Comparison of ENCODE assay signal across 12 mouse cellular contexts in the genomic region with DNA sequence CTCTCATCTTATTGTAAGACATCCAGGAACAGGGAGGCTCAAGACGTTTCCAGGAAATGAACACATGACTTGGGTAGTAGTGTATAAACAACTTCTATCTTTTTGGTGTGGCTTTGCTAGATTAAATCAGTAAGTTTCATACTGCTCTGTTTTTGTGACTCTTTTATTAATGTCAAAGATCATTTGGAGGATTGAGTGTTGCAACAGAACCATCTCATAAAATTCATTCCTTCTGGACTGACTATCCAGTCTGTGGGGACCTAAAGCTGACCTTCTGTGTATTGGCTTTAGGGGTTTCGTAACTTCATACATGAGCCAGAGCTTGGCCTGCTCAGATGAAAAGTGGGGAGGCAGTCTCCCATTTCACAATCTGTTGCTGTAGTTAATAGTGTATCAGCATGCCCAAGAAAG. TPM values are rescaled to one million over a fixed set of nuclear protein-coding genes. Genes with fewer than 3 reads are reported as not detected.
DNase-seq lines count a peak whose midpoint lies in the region; ATAC-seq and TF ChIP-seq lines count a peak whose summit lies in the region.
"Had no signal": no experiment of that assay in that cellular context is flagged by ENCODE, and none has a peak within 500 bp of the region (broad histone marks: within the 10 kb centered on the region; RNA-seq: fewer than 3 reads in every experiment).

No protein-coding gene starts in this region.

- no peaks in the 10 kb centered on the region for H3K27me3 ChIP-seq in liver, adult 2 months (ENCODE audit: control insufficient read depth, insufficient read depth, low read length)
- H3K27me3 ChIP-seq in liver, embryonic 12.5 days (replicated peaks), result no peaks in the 10 kb centered on the region
- H3K27me3 ChIP-seq: embryonic facial prominence, embryonic 15.5 days; kidney, embryonic 15.5 days had no signal

- H3K27ac ChIP-seq in liver, adult 2 months (replicated peaks; ENCODE audit: insufficient read depth, low read depth, low read length), result peak overlapping the region; percentile 63
- no peak overlapping the region for H3K27ac ChIP-seq in liver, embryonic 12.5 days
- H3K27ac ChIP-seq: embryonic facial prominence, embryonic 15.5 days; hindbrain, embryonic 10.5 days; kidney, embryonic 15.5 days had no signal

- H3K36me3 ChIP-seq in liver, adult 2 months (ENCODE audit: control insufficient read depth, insufficient read depth, low read length), result peaks cover 43% of the 10 kb centered on the region
- peaks cover 70% of the 10 kb centered on the region for H3K36me3 ChIP-seq in liver, embryonic 12.5 days

- intact Hi-C loops in gastrocnemius, postnatal 14 days (cut with DNase I; ENCODE audit: low total_unique reads), result no loop called here

- no peak for TF ChIP-seq POLR2A in liver, adult 2 months (IDR thresholded peaks at IDR 0.05; ENCODE audit: extremely low read depth, insufficient read depth, low read length)

- peaks cover 26% of the 10 kb centered on the region for H3K4me1 ChIP-seq in liver, adult 2 months (ENCODE audit: control insufficient read depth, insufficient read depth, low read length)
- H3K4me1 ChIP-seq in liver, embryonic 12.5 days, result no peaks in the 10 kb centered on the region
- H3K4me1 ChIP-seq: embryonic facial prominence, embryonic 15.5 days; hindbrain, embryonic 10.5 days; kidney, embryonic 15.5 days had no signal

- no peaks in the 10 kb centered on the region for H3K9me3 ChIP-seq in liver, embryonic 12.5 days (replicated peaks)
- H3K9me3 ChIP-seq: embryonic facial prominence, embryonic 15.5 days; hindbrain, embryonic 10.5 days; kidney, embryonic 15.5 days had no signal

- 15% methylated on average over 2 of the region's 2 CpGs for WGBS in liver, adult 2 months
- 83% methylated on average over 2 of the region's 2 CpGs for WGBS in liver, embryonic 12.5 days (ENCODE audit: insufficient replicate concordance)

- no peak overlapping the region for H3K9ac ChIP-seq in liver, adult 2 months (ENCODE audit: low read depth, low read length)
- no peak overlapping the region for H3K9ac ChIP-seq in liver, embryonic 12.5 days
- H3K9ac ChIP-seq: embryonic facial prominence, embryonic 15.5 days; kidney, embryonic 15.5 days had no signal

- H3K4me3 ChIP-seq in liver, adult 2 months (ENCODE audit: insufficient read depth, low read depth, low read length), result no peak overlapping the region
- H3K4me3 ChIP-seq in liver, embryonic 12.5 days, result no peak overlapping the region
- H3K4me3 ChIP-seq: embryonic facial prominence, embryonic 15.5 days; hindbrain, embryonic 10.5 days; kidney, embryonic 15.5 days had no signal

- no peak for ATAC-seq in liver, embryonic 12.5 days
- ATAC-seq in CD4-positive, CD25-positive, alpha-beta regulatory T cell, adult 4 months, result peak; percentile 90

- no peaks in the 10 kb centered on the region for H3K79me2 ChIP-seq in liver, adult 2 months (ENCODE audit: control insufficient read depth, insufficient read depth, low read length)

- H3K4me2 ChIP-seq in liver, embryonic 12.5 days, result no peak overlapping the region
- H3K4me2 ChIP-seq: embryonic facial prominence, embryonic 15.5 days; kidney, embryonic 15.5 days had no signal

- peak; percentile 51 for DNase-seq in gastrocnemius, adult 18-20 months (ENCODE audit: low spot score)
- no peak for DNase-seq in gastrocnemius, postnatal 14 days
- peak; percentile 99 for DNase-seq in liver, adult 2 months (ENCODE audit: extremely low read depth, low read depth, low spot score)
- DNase-seq in induced T-regulatory cell, adult 2 months (ENCODE audit: low read depth), result peak; percentile 52
- no peak for DNase-seq in thymus, adult 18-20 months
- no peak for DNase-seq in frontal cortex, postnatal 10 days (ENCODE audit: low spot score in 2 of 2)
- DNase-seq: B cell, adult 2 months had no signal

- no peak for TF ChIP-seq CTCF in liver, adult 2 months (IDR thresholded peaks at IDR 0.05; ENCODE audit: low read depth, low read length)

RNA-seq across cellular contexts. Expression of a gene that starts 38.9 kb away (rescaled TPM):
- not detected for total RNA-seq in gastrocnemius, adult 18-20 months (2021)
- 1 to 10 TPM in 1 of 2 experiments, under 1 TPM in 1; 0.95 to 1.7 TPM for total RNA-seq in gastrocnemius, postnatal 14 days (2021)
- total RNA-seq in liver, adult 2 months (2014; rRNA removed), result 0.18 and 0.20 TPM in 2 replicates
- not detected in 2 replicates for polyA plus RNA-seq in liver, adult 2 months (2012; rRNA removed)
- polyA plus RNA-seq in liver, embryonic 12.5 days (2016; fragmentation: Nextera tagmentation; extraction: Ambion mirVana), result 39.1 and 40.5 TPM in 2 replicates
- 1 to 10 TPM; 2.5 to 3.5 TPM for polyA plus RNA-seq in CD4-positive, CD25-positive, alpha-beta regulatory T cell, adult 4 months (2017; shearing (Covaris generic))

Comparison
In these comparisons a context has a peak if more than half of its experiments do, and no peak if none do; other contexts are left out.
1. DNase-seq: peak in gastrocnemius, adult 18-20 months (single experiment), liver, adult 2 months (single experiment) and induced T-regulatory cell, adult 2 months (single experiment); none in gastrocnemius, postnatal 14 days (single experiment), thymus, adult 18-20 months (0 of 2) and frontal cortex, postnatal 10 days (0 of 2).